Mouse (Mus musculus): ENCODE measurements around the gene Tmem39a. TPM values are rescaled to one million over a fixed set of nuclear protein-coding genes. Genes with fewer than 3 reads are reported as not detected.

Tmem39a gene
- 69.4 and 92.4 TPM in 2 replicates for polyA plus RNA-seq (2016; fragmentation: Nextera tagmentation; extraction: Ambion mirVana)

- Histone ChIP-seq H3K9me3 (no peaks in the 10 kb centered on the region), H3K27ac (no peak within 1 kb of the TSS), H3K36me3 (no peaks in the 10 kb centered on the region), H3K27me3 (ENCODE audit: insufficient read depth, poor library complexity, severe bottlenecking) (peaks cover 26% of the 10 kb centered on the region), H3K4me3 (no peak within 1 kb of the TSS), H3K4me1 (replicated peaks) (no peaks in the 10 kb centered on the region)
- no peak for DNase-seq (ENCODE audit: low spot score)
- 80% methylated on average over 3 of the region's 3 CpGs for WGBS
These were observed at the start of gene Tmem39a for GRCm38 (mm10) chr16:38558221-38558748. Gene Tmem39a (plus strand): TSS chr16:38558698.

DNA sequence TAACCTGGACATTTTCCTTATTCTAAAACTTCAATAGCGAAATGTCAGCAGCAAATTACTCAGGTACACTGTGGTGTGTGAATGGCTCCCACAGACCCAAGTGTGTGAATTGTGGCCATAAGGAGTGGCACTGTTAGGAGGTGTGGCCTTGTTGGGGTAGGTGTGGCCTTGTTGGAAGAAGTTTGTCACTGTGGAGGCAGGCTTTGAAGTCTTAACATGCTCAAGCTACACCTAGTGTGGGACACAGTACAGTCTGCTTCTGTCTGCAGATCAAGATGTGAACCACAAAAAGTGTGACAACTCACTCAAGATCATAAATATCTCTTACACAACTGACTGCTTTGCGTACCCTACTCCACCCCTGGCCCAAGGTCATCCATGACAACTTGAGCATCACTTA, 47.7 kb upstream of the Tmem39a start:
- Histone ChIP-seq H3K36me3 (peaks cover 86% of the 10 kb centered on the region), H3K4me3 (no peak overlapping the region), H3K27me3 (ENCODE audit: insufficient read depth, poor library complexity, severe bottlenecking) (no peaks in the 10 kb centered on the region), H3K4me1 (replicated peaks) (no peaks in the 10 kb centered on the region), H3K9me3 (no peaks in the 10 kb centered on the region), H3K27ac (no peak overlapping the region)
- DNase-seq (ENCODE audit: low spot score): no peak
- 97% methylated on average over 2 of the region's 2 CpGs for WGBS

GRCm38 (mm10) chr16:38519140-38519539, 39.4 kb upstream of the Tmem39a start:
- no peak for DNase-seq (ENCODE audit: low spot score)
- H3K36me3 ChIP-seq: peaks cover 46% of the 10 kb centered on the region
- H3K27ac ChIP-seq: no peak overlapping the region
- H3K4me1 ChIP-seq (replicated peaks): peaks cover 17% of the 10 kb centered on the region
- H3K9me3 ChIP-seq: no peaks in the 10 kb centered on the region
- H3K4me3 ChIP-seq: no peak overlapping the region
- 98% methylated on average over 2 of the region's 2 CpGs for WGBS
- H3K27me3 ChIP-seq (ENCODE audit: insufficient read depth, poor library complexity, severe bottlenecking): no peaks in the 10 kb centered on the region

DNA sequence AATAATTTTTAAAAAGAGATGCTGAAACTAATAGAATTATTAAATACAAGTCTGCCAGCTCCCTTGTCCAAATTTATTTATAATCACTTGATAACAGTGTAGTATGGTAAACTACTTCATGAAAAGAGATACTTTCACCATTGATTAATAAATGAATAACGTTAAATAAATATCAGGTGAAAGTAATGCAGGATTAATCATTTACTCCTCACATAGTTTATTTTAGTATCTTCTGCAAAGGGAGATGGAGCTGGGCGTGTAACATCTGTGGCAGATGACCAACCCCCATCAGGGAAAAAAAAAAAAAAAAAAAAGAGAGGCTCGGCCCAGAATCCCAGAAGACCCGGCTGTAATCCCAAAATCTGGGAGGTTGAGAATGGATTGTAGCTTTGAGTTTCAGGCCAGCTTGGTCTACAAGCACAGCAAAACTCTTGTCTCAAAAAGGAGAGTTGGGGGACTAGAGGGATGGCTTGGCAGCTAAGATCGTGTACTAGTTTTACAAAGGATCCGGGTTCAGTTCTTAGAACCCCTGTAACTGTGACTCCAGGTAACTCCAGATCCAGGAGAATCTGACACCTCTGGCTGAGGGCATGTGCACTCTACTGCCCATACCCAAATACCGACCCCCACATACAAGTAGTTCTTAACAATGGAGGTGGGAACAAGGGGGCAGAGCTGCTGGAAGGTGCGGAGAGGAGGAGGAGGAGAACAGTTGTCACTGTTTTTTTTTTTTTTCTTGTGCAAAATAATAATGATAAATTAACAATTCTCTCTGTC, 37.1 kb upstream of the Tmem39a start:
- H3K27me3 ChIP-seq (ENCODE audit: insufficient read depth, poor library complexity, severe bottlenecking): no peaks in the 10 kb centered on the region
- H3K36me3 ChIP-seq: peaks cover 51% of the 10 kb centered on the region
- DNase-seq (ENCODE audit: low spot score): no peak
- H3K9me3 ChIP-seq: no peaks in the 10 kb centered on the region
- 40% methylated on average over 8 of the region's 8 CpGs for WGBS
- H3K4me3 ChIP-seq: peak overlapping the region; percentile 98
- H3K27ac ChIP-seq: peak overlapping the region; percentile 97; the same call in 1 of the 2 replicates
- H3K4me1 ChIP-seq (replicated peaks): peaks cover 17% of the 10 kb centered on the region

DNA sequence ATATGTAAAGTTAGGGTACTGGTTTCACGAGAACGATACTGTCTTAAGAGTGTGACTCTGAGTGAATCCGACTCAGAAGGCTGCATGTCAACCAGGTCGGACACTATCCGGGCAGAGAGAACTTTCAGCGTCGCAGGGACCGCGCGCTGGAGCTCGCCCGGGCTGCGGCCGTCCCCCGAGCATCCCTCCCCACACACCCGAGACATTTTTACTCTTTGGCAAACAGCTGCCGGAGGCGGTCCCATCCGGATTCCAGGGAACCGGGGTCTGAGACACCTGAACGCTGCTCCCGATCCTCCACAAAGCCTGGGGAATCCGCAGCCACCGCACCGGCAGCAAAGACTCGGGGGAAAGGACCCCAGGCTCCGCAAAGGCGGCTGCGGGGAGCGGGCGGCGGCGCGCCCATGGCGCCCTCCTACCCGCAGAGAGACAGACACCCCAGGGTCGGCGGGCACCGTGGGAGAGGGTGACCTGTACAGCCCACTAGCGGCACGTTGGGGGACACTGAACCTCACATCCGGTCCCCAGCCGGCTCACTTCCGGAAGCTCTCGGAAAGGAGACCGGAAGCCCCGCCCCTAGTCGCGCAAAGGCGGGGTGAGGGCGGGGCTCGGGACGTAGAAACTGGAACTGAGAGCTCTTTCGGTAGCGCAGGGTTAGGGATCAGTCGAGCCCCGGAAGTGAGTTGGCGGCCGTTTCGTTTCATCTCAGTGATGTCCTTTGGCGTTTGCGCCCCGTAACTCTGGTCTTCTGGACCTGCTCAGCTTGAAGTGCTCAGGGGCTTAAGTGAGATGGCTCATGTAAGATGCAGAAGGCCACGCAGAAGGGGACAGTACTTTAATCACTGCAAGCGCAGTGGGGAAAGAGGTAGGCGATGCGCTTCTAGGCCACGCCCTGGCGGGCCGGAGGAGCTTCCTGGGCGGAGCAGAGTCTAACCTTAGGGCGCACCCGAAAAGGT, 36.1 kb upstream of the Tmem39a start, which contains the start of gene Timmdc1:
Gene Timmdc1 (minus strand): TSS at position 535 of the 956 bp plus-strand sequence.
- no peaks in the 10 kb centered on the region for H3K27me3 ChIP-seq (ENCODE audit: insufficient read depth, poor library complexity, severe bottlenecking)
- H3K36me3 ChIP-seq: peaks cover 51% of the 10 kb centered on the region
- peak within 1 kb of the TSS; percentile 98 for H3K4me3 ChIP-seq
- H3K27ac ChIP-seq: peak within 1 kb of the TSS; percentile 97
- H3K9me3 ChIP-seq: no peaks in the 10 kb centered on the region
- peaks cover 17% of the 10 kb centered on the region for H3K4me1 ChIP-seq (replicated peaks)
- WGBS: under 1% methylated on average over 73 of the region's 73 CpGs
- peak; percentile 97 for DNase-seq (ENCODE audit: low spot score)

GRCm38 (mm10) chr16:38526264-38526663, 32.2 kb upstream of the Tmem39a start:
- Histone ChIP-seq H3K36me3 (peaks cover 75% of the 10 kb centered on the region), H3K27ac (no peak overlapping the region)

DNA sequence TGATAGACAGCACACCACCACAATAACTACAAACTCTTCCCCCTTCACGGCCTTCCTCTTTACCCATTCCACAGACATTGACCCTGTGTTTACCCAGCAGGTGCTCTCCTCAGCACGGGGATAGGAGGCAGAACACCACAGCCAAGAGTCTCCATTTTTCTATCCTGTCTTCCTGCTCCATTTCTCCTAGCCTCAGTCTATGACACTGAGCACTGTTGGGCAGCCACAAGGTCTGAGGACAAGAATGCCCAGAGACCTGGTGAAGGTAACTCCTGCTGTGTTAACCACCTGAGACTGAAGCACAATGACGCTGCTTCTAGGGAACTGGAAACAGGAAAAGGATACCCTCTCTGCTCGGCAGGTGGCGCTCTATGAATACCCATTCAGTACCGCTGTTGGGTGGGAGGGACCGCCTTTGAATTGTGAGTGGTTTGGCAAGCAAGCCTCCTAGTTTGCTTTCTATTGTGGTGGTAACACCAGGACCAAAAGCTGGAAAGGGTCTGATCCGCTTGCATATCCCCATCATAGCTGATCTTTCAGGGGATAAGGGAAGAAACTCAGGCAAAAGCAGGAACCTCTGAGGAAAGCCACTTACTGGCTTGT, 21.9 kb upstream of the Tmem39a start:
- Histone ChIP-seq H3K9me3 (no peaks in the 10 kb centered on the region), H3K27me3 (ENCODE audit: insufficient read depth, poor library complexity, severe bottlenecking) (no peaks in the 10 kb centered on the region), H3K4me3 (no peak overlapping the region), H3K4me1 (replicated peaks) (no peaks in the 10 kb centered on the region), H3K36me3 (peaks cover 99% of the 10 kb centered on the region), H3K27ac (no peak overlapping the region)
- peak; percentile 64 for DNase-seq (ENCODE audit: low spot score)
- 49% methylated on average over 8 of the region's 8 CpGs for WGBS

More at GRCm38 (mm10) chr16:38526264-38526663, 32.2 kb upstream of the Tmem39a start:
- H3K27me3 ChIP-seq (ENCODE audit: insufficient read depth, poor library complexity, severe bottlenecking): no peaks in the 10 kb centered on the region
- no peaks in the 10 kb centered on the region for H3K9me3 ChIP-seq
- 90% methylated on average over 6 of the region's 6 CpGs for WGBS
- no peak overlapping the region for H3K4me3 ChIP-seq
- H3K4me1 ChIP-seq (replicated peaks): peaks cover 12% of the 10 kb centered on the region
- DNase-seq (ENCODE audit: low spot score): no peak

DNA sequence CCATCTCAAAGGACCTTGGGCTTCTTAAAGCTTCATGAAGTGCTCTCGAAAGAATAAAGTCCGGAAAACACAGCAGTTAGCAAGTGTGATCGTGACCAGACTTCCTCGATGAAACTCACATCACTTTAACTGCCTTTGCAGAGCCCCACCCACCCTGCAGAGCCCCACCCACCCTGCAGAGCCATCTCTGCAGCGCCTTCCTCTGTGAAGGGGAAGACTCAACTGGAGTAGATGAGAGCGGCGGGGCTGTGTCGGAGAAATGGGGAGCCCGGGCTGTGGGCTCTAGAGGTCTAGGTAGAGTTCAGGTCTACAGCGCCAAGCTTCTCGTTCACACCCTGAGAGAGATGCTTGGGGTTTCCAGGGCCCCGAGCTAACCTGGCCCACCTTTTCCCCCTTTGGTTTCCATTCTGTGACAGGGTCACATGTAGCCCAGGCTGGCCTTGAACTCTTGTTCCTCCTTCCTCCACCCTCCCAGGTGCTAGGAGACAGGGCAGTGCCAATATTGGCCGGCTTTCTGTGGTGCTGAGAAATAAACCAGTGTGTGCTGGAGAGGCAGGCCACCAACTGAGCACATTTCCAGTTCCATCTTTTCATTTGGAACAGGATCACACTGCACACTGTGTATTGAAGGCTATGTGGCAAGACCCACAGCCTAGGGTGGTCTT, 19.6 kb upstream of the Tmem39a start:
- Histone ChIP-seq H3K36me3 (peaks cover 99% of the 10 kb centered on the region), H3K4me1 (replicated peaks) (no peaks in the 10 kb centered on the region), H3K27me3 (ENCODE audit: insufficient read depth, poor library complexity, severe bottlenecking) (no peaks in the 10 kb centered on the region), H3K9me3 (no peaks in the 10 kb centered on the region), H3K4me3 (no peak overlapping the region), H3K27ac (no peak overlapping the region)
- 93% methylated on average over 13 of the region's 13 CpGs for WGBS
- DNase-seq (ENCODE audit: low spot score): no peak

DNA sequence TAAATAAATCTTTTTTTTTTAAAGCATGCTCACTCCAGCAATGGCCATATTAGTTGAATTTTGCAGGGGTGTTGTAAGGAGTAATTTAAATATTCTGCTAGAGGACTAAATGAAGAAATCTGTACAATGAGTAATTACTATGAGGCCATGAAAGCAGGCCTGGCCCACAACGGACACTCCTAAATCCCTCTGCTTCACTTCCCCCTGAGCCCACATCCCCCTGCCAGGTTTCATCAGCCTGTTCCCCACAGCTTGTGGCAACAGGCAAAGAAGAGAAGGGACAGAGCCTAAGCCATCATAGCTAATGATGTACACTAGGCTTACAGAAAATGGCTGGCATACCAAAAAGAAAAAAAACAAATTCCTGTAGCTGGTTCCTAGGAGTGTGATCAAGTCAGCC, 10.5 kb upstream of the Tmem39a start:
- H3K4me1 ChIP-seq (replicated peaks): peaks cover 19% of the 10 kb centered on the region
- no peak overlapping the region for H3K27ac ChIP-seq
- peaks cover 19% of the 10 kb centered on the region for H3K27me3 ChIP-seq (ENCODE audit: insufficient read depth, poor library complexity, severe bottlenecking)
- peaks cover 55% of the 10 kb centered on the region for H3K36me3 ChIP-seq
- peak overlapping the region; percentile 81; the same call in 1 of the 2 replicates for H3K4me3 ChIP-seq
- no peak for DNase-seq (ENCODE audit: low spot score)
- WGBS: 92% methylated on average over 1 of the region's 1 CpGs
- H3K9me3 ChIP-seq: no peaks in the 10 kb centered on the region

GRCm38 (mm10) chr16:38549479-38550396, 8.8 kb upstream of the Tmem39a start, which contains the start of gene Poglut1:
Gene Poglut1 (minus strand): TSS chr16:38550258.
- H3K27ac ChIP-seq: peak within 1 kb of the TSS; percentile 96
- 3% methylated on average over 54 of the region's 54 CpGs for WGBS

GRCm38 (mm10) chr16:38555988-38556387, 2.5 kb upstream of the Tmem39a start:
- WGBS: 82% methylated on average over 3 of the region's 3 CpGs
- H3K27me3 ChIP-seq (ENCODE audit: insufficient read depth, poor library complexity, severe bottlenecking): peaks cover 48% of the 10 kb centered on the region

More at GRCm38 (mm10) chr16:38549479-38550396, 8.8 kb upstream of the Tmem39a start, which contains the start of gene Poglut1:
- peaks cover 38% of the 10 kb centered on the region for H3K36me3 ChIP-seq
- peaks cover 19% of the 10 kb centered on the region for H3K4me1 ChIP-seq (replicated peaks)
- no peaks in the 10 kb centered on the region for H3K9me3 ChIP-seq
- peak within 1 kb of the TSS; percentile 81 for H3K4me3 ChIP-seq
- peak; percentile 84 for DNase-seq (ENCODE audit: low spot score)
- H3K27me3 ChIP-seq (ENCODE audit: insufficient read depth, poor library complexity, severe bottlenecking): peaks cover 25% of the 10 kb centered on the region

More at GRCm38 (mm10) chr16:38555988-38556387, 2.5 kb upstream of the Tmem39a start:
- no peaks in the 10 kb centered on the region for H3K9me3 ChIP-seq
- no peak overlapping the region for H3K27ac ChIP-seq
- no peaks in the 10 kb centered on the region for H3K4me1 ChIP-seq (replicated peaks)
- H3K4me3 ChIP-seq: no peak overlapping the region
- no peaks in the 10 kb centered on the region for H3K36me3 ChIP-seq
- DNase-seq (ENCODE audit: low spot score): no peak
